Mouse (Mus musculus): Measurements from ENCODE around the gene Fbxl8. TPM values are rescaled to one million over a fixed set of nuclear protein-coding genes. Genes with fewer than 3 reads are reported as not detected.

Fbxl8 gene
- total RNA-seq, 2 experiments from 2014 or later, result 3.3 to 3.6 TPM

DNA sequence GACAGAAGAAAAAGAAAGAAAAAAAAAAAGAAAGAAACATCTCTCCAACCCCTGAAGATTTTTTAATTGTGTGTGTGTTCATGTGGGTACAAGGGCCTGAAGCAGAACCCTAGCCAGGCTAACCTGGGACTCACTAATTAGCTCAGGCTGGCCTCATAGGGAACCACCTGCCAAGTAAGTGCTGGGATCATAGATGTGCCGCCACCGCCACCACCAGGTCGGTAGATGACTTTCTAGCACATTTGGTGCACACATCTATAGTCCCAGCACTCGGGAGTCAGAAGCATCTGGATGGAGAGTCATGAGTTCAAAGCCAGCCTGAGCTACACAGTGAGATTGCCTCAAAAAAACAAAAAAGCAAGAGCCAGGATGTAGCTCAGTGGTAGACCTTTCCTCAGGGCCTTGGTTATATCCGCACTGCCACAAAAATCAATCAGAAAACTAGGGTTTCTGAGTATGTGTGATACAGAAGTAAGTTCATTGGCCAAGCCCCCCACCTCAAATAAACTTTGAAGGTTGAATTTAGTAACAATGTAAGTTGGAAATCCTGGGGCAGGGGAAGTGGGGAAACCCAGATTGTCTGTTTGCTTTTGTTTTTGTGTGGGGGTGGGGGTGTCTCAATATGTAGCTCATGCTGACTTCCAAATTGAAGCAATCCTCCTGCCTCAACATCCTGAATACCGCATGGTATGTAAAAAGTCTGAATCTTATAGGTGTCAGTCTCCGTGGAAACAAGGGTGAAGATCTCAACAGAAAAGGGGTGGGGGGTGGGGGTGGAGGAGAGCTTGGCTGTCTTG is 6.9 kb upstream of the Fbxl8 start:
- no peak for DNase-seq

DNA sequence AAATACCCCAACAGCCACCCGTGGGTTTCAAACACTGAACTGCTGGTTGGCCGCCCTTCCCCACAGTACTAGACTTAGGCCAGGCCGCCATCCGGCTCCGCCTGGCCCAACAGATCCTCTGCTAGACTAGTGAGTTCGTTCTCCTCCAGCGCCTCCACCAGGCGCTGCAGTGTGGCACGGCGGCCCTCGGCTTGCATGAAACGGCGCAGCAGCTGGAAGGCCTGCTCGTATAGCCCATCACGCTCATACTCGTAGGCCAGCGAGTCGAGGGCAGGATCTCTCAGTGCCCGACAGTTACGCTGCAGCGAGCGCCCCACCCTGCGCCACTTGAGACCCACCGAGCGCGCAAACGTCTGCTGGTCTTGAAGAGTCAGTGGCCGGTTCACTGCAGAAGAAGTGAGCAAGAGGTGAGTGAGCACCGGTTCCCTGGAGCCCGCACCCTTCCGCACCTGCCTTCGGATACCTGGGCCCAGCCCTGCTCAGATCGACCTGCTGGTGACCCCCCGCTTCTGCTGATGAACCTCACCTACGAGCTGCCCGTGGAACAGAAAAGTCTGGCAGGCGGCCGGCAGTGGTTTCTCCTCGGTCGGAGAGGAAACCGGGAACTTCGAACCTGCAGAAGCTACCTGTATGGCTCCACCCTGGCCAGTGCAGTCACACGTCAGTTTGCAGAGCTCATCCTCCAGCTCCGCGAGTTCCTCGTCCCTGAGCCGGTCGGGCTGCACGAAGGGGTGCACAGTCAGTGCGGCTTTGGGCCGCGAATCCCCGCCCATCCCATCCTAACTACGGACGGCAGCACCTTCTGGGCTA is 5.3 kb upstream of the Fbxl8 start:
- no peak for DNase-seq

GRCm38 (mm10) chr8:105259721-105260320 is 4.6 kb upstream of the Fbxl8 start:
- peak; percentile 84 to 91 for DNase-seq

DNA sequence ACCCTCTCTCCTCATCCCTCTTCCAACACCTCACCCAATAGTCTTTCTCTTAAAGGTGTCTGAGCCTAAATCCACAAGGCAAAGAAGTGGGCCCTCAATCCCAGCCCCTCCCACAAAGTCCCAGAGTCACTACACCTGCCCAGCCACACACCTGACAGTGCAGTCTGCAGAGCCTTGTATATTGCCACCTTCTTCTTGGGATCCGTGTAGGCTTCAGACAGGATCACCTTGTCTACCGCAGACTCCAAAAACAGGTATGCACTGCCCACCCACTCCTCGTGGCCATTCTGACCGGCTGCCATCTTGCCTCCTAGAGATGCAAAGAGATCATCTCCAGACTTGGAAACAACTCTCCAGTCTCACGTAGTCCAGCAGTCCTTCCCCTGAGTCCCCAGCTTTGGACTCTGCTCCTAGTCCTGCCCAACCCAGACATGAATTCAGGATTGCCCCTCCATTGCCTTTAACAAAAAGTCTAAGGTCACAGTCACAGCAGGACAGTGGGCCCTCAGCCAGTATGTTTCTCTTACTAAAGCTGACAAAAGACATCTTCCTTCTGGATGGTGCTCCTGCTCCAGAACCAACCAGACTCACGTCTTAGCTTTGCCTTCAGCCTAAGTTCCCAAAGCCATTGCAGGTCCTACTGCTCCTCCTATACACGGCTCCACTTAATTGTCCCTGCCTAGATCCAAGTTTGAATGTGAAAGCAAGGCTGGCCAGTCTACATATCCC is 3.9 kb upstream of the Fbxl8 start:
- DNase-seq, result no peak

GRCm38 (mm10) chr8:105261326-105261980 is 3.0 kb upstream of the Fbxl8 start:
- no peak for DNase-seq

DNA sequence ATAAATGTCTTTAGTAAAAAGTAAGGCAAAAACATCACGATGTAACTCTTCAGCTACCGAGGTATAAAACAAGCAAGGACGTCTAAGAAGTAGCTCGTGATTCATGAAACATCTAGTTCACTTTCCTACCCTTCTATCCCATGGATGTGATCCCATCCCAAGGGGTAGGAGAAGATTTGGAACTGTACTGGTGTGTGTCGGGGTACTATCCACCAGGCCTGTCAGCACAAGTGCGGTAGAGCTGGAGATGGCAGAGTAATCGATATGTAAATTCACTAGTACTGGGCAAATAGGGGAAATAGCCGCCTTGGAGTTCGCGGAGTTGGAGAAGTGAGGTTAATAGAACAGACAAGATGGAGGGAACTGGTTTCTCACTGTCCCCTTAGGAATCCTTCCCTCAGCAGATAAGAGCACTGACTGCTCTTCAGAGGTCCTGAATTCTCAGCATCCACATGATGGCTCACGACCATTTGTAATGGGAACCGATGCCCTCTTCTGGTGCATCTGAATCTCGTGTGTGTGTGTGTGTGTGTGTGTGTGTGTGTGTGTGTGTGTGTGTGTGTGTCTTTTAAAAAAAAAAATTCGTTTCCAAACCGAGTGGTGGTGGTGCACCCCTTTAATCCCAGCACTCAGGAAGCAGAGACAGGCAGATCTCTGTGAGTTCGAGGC is 1.1 kb upstream of the Fbxl8 start:
- DNase-seq, result no peak

DNA sequence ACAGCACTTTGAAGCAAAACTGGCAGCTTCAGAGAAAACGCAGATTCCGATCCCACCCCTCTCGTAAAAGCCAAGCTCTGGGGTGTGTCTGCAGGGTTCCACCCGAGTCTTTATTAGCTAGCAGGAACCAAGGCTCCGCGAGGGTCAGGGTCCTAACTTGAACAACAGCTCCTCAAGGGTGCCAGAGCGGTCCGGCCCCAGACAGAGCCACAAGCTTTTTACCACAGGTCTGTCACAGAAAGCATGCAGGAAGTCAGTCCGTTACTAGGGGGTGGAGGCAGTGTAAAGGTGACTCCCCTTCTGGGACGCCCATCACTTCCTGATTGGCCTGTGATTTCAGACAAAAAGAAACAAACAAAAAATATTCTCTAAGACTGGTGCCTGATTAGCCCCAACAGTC is 680 bp downstream of the Fbxl8 start:
- DNase-seq, result peak in 1 of 2 experiments; percentile 35

DNA sequence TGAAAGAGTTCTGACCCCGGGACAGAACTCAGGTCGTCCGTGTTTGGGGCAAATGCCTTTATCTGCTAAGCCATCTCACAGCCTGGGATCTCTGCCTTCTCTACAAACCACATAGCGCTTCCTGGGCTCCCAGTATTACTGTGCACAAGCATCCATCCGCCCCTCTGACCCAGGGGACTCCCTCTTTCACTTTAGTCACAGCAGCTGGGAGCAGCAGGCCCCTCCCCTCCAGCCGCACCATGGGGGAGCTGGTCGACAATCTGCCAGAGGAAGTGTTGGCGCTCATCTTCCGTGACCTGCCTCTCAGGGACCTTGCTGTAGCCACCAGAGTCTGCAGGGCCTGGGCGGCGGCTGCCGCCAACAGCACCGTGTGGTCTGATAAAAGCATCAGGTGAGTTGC is 2.3 kb downstream of the Fbxl8 start:
- no peak for DNase-seq

- DNase-seq, result peak; percentile 44 to 45
Observed at GRCm38 (mm10) chr8:105268342-105269074, 4.1 kb downstream of the Fbxl8 start.

DNA sequence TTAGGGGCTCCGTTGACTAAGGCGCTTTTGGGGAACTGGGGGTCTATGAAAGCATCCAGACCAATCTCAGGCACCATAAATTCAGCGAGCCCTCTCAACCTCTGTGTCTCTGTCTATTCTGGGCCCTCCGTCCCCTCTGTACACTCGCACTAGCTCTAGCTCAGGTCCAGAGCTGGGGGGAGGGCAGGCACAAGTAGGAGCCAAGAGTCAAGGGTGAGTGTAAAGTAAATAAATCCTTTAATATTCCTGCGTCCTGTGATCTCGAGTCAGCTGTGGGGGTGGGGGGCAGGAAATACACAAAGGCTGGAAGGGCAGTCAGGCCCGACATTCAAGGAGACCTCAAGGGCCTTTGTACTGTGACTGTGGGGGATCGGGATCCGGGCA is 4.6 kb downstream of the Fbxl8 start:
- DNase-seq, result peak in 1 of 2 experiments; percentile 50

GRCm38 (mm10) chr8:105269461-105269947 is 5.1 kb downstream of the Fbxl8 start, which contains the start of gene Hsf4:
Gene Hsf4, plus strand, starts transcription at chr8:105269801.
- DNase-seq, result peak; percentile 79 to 88

GRCm38 (mm10) chr8:105270101-105270915 is 5.9 kb downstream of the Fbxl8 start:
- no peak for DNase-seq

- no peak for DNase-seq
Observed at GRCm38 (mm10) chr8:105270916-105271186, 6.4 kb downstream of the Fbxl8 start.

GRCm38 (mm10) chr8:105275387-105275786 is 10.9 kb downstream of the Fbxl8 start:
- DNase-seq, result no peak

DNA sequence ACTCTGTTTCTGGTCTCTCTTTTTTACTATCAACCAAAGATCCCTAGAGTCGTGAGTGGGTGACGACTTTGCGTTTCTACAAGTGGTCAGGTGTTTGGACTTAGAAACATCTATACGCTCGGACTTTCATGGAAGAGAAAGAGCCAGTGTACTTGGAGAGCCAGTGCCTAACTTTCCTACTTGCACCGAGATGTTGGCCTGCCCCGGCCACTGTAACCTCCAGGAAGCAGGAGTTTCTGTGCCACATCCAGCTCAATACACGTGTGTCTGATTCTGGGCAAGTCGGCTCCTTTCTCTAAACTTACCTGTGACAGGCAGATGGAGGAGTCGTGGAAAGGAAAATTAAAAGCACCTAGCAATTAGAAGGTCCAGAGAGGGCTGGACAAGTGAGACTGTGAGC is 11.4 kb downstream of the Fbxl8 start, which contains the start of gene Nol3:
TSS of gene Nol3 (plus strand) at position 301 of the 400 bp plus-strand sequence.
- no peak for DNase-seq

- peak; percentile 63 to 82 for DNase-seq
Observed at GRCm38 (mm10) chr8:105276292-105277120, 12.1 kb downstream of the Fbxl8 start.

DNA sequence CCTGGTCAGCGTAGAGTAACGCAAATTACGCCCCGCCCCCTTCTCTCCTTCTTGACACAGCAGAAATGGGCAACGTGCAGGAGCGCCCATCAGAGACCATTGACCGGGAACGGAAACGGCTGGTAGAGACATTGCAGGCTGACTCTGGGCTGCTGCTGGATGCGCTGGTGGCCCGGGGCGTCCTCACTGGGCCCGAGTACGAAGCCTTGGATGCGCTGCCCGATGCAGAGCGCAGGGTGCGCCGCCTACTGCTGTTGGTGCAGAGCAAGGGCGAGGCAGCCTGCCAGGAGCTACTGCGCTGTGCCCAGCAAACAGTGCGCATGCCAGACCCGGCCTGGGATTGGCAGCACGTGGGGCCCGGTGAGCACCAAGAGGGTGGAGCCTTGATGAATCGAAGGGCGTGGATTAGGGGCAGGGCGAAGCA is 14.5 kb downstream of the Fbxl8 start:
- peak; percentile 95 for DNase-seq

DNA sequence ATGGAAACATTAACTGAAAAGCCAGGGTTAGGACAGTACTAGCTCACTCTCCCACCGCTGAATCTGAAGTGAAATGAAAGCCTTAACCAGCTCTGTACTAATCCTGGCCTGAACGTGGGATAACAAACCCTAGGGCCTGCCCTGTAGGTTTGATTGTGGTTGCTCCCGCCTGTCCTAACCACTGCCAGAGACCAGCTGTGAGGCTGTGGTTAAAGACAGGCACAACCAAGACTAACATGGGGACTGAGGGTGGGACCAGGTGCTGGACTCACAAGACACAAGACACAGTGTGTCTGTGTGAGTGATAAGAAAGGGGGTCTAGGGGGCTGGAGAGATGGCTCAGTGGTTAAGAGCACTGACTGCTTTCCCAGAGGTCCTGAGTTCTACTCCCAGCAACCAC is 16.1 kb downstream of the Fbxl8 start:
- DNase-seq, result no peak
